Comparison of ENCODE assay signal across 27 mouse cellular contexts in genomic region chr16:43247026-43247425, GRCm38 (mm10).
A peak's percentile ranks its signal among the peaks of the same experiment; 100 is the strongest.
DNase-seq lines count a peak whose midpoint lies in the region; ATAC-seq and TF ChIP-seq lines count a peak whose summit lies in the region.
"Had no signal": no experiment of that assay in that cellular context is flagged by ENCODE, and none has a peak within 500 bp of the region (broad histone marks: within the 10 kb centered on the region; RNA-seq: fewer than 3 reads in every experiment).

No protein-coding gene starts in this region.

- ATAC-seq in intestine, embryonic 15.5 days, result 0 out of 2 replicates have a peak, but pooled peaks have one; percentile 25
- no peak for ATAC-seq in intestine, postnatal 0 days
- ATAC-seq in kidney, postnatal 0 days (replicated peaks; ENCODE audit: low FRiP score, low read depth), result no peak
- ATAC-seq in intestine, embryonic 16.5 days, result 0 out of 2 replicates have a peak, but pooled peaks have one; percentile 28
- ATAC-seq in frontal cortex, adult (ENCODE audit: low TSS enrichment), result no peak
- ATAC-seq: forebrain, embryonic 15.5 days; midbrain, embryonic 13.5 days had no signal

- TF ChIP-seq CTCF in intestine, postnatal 0 days (IDR thresholded peaks at IDR 0.05; ENCODE audit: low read depth), result no peak
- TF ChIP-seq CTCF in kidney, postnatal 0 days (IDR thresholded peaks at IDR 0.05; ENCODE audit: low read depth), result no peak

- DNase-seq in kidney, postnatal 0 days (ENCODE audit: low spot score), result peak; percentile 27
- no peak for DNase-seq in kidney, postnatal 10 days
- peak; percentile 78 for DNase-seq in Muller cell, postnatal 12 days (ENCODE audit: inconsistent ontology term)
- DNase-seq: adrenal gland, postnatal 10 days; B cell, adult 2 months; cerebellum, adult 11 months; cerebellum, adult 9-10 months; embryo, embryonic 11 days; heart, postnatal 4 days; lung, postnatal 10 days; right cerebral cortex, postnatal 4 days; thymus, adult 2 months; thymus, postnatal 36 days had no signal

- no peaks in the 10 kb centered on the region for H3K27me3 ChIP-seq in intestine, embryonic 15.5 days (replicated peaks)
- no peaks in the 10 kb centered on the region for H3K27me3 ChIP-seq in intestine, postnatal 0 days (replicated peaks; ENCODE audit: control insufficient read depth, insufficient read depth, low read length)
- no peaks in the 10 kb centered on the region for H3K27me3 ChIP-seq in kidney, postnatal 0 days (ENCODE audit: insufficient read depth, low read length)
- H3K27me3 ChIP-seq in intestine, embryonic 16.5 days (replicated peaks; ENCODE audit: control insufficient read depth, insufficient read depth, low read length), result no peaks in the 10 kb centered on the region
- H3K27me3 ChIP-seq: embryonic facial prominence, embryonic 12.5 days; forebrain, embryonic 15.5 days; heart, embryonic 12.5 days; hindbrain, embryonic 13.5 days; limb, embryonic 15.5 days; liver, embryonic 15.5 days; midbrain, embryonic 13.5 days; neural tube, embryonic 13.5 days had no signal

- no peak overlapping the region for H3K9ac ChIP-seq in intestine, embryonic 15.5 days
- H3K9ac ChIP-seq in intestine, postnatal 0 days (ENCODE audit: low read depth, low read length), result no peak overlapping the region
- no peak overlapping the region for H3K9ac ChIP-seq in kidney, postnatal 0 days (ENCODE audit: low read depth, low read length)
- no peak overlapping the region for H3K9ac ChIP-seq in intestine, embryonic 16.5 days (ENCODE audit: low read depth, low read length)
- H3K9ac ChIP-seq: embryonic facial prominence, embryonic 12.5 days; forebrain, embryonic 15.5 days; heart, embryonic 12.5 days; hindbrain, embryonic 13.5 days; limb, embryonic 15.5 days; liver, embryonic 15.5 days; midbrain, embryonic 13.5 days; neural tube, embryonic 13.5 days had no signal

- no peaks in the 10 kb centered on the region for H3K36me3 ChIP-seq in intestine, embryonic 15.5 days
- no peaks in the 10 kb centered on the region for H3K36me3 ChIP-seq in intestine, postnatal 0 days (ENCODE audit: control insufficient read depth, insufficient read depth)
- no peaks in the 10 kb centered on the region for H3K36me3 ChIP-seq in kidney, postnatal 0 days (ENCODE audit: insufficient read depth, low read length)
- no peaks in the 10 kb centered on the region for H3K36me3 ChIP-seq in intestine, embryonic 16.5 days (ENCODE audit: control insufficient read depth, insufficient read depth, low read length)
- H3K36me3 ChIP-seq: embryonic facial prominence, embryonic 12.5 days; forebrain, embryonic 15.5 days; heart, embryonic 12.5 days; hindbrain, embryonic 13.5 days; limb, embryonic 10.5 days; limb, embryonic 15.5 days; liver, embryonic 15.5 days; midbrain, embryonic 13.5 days; neural tube, embryonic 13.5 days had no signal

- H3K4me3 ChIP-seq in intestine, embryonic 15.5 days (replicated peaks), result no peak overlapping the region
- H3K4me3 ChIP-seq in intestine, postnatal 0 days (ENCODE audit: low read depth, low read length), result no peak overlapping the region
- H3K4me3 ChIP-seq in kidney, postnatal 0 days (replicated peaks; ENCODE audit: low read depth, low read length), result no peak overlapping the region
- H3K4me3 ChIP-seq in intestine, embryonic 16.5 days (ENCODE audit: low read length), result no peak overlapping the region
- H3K4me3 ChIP-seq: embryonic facial prominence, embryonic 12.5 days; forebrain, embryonic 15.5 days; heart, embryonic 12.5 days; hindbrain, embryonic 13.5 days; limb, embryonic 10.5 days; limb, embryonic 15.5 days; liver, embryonic 15.5 days; midbrain, embryonic 13.5 days; neural tube, embryonic 13.5 days had no signal

- no peak overlapping the region for H3K27ac ChIP-seq in intestine, embryonic 15.5 days
- no peak overlapping the region for H3K27ac ChIP-seq in intestine, postnatal 0 days (ENCODE audit: low read depth, low read length)
- no peak overlapping the region for H3K27ac ChIP-seq in kidney, postnatal 0 days
- H3K27ac ChIP-seq in intestine, embryonic 16.5 days (ENCODE audit: low read length), result no peak overlapping the region
- H3K27ac ChIP-seq: embryonic facial prominence, embryonic 12.5 days; forebrain, embryonic 15.5 days; hindbrain, embryonic 13.5 days; limb, embryonic 10.5 days; limb, embryonic 15.5 days; liver, embryonic 15.5 days; macrophage; midbrain, embryonic 13.5 days; neural tube, embryonic 13.5 days had no signal

- 50% methylated on average over 5 of the region's 5 CpGs for WGBS in intestine, embryonic 15.5 days
- WGBS in intestine, postnatal 0 days, result 36% methylated on average over 5 of the region's 5 CpGs
- 69% methylated on average over 5 of the region's 5 CpGs for WGBS in kidney, postnatal 0 days
- WGBS in intestine, embryonic 16.5 days, result 51% methylated on average over 5 of the region's 5 CpGs

- no peaks in the 10 kb centered on the region for H3K9me3 ChIP-seq in intestine, embryonic 15.5 days
- H3K9me3 ChIP-seq in intestine, postnatal 0 days (ENCODE audit: control insufficient read depth), result no peaks in the 10 kb centered on the region
- no peaks in the 10 kb centered on the region for H3K9me3 ChIP-seq in kidney, postnatal 0 days (replicated peaks; ENCODE audit: low read length)
- H3K9me3 ChIP-seq in intestine, embryonic 16.5 days (ENCODE audit: control insufficient read depth, low read length), result no peaks in the 10 kb centered on the region
- H3K9me3 ChIP-seq: embryonic facial prominence, embryonic 12.5 days; forebrain, embryonic 15.5 days; heart, embryonic 12.5 days; hindbrain, embryonic 13.5 days; limb, embryonic 10.5 days; limb, embryonic 15.5 days; liver, embryonic 15.5 days; midbrain, embryonic 13.5 days; neural tube, embryonic 13.5 days had no signal

- no peaks in the 10 kb centered on the region for H3K4me1 ChIP-seq in intestine, embryonic 15.5 days (replicated peaks)
- no peaks in the 10 kb centered on the region for H3K4me1 ChIP-seq in intestine, postnatal 0 days (replicated peaks; ENCODE audit: control insufficient read depth, insufficient read depth, low read length)
- H3K4me1 ChIP-seq in kidney, postnatal 0 days (replicated peaks; ENCODE audit: insufficient read depth, low read length), result no peaks in the 10 kb centered on the region
- H3K4me1 ChIP-seq in intestine, embryonic 16.5 days (ENCODE audit: control insufficient read depth, insufficient read depth, low read length), result no peaks in the 10 kb centered on the region
- H3K4me1 ChIP-seq: embryonic facial prominence, embryonic 12.5 days; forebrain, embryonic 15.5 days; heart, embryonic 12.5 days; hindbrain, embryonic 13.5 days; limb, embryonic 10.5 days; limb, embryonic 15.5 days; liver, embryonic 15.5 days; midbrain, embryonic 13.5 days; neural tube, embryonic 13.5 days had no signal

- no peak overlapping the region for H3K4me2 ChIP-seq in intestine, embryonic 15.5 days (replicated peaks)
- no peak overlapping the region for H3K4me2 ChIP-seq in intestine, postnatal 0 days (replicated peaks; ENCODE audit: low read depth)
- no peak overlapping the region for H3K4me2 ChIP-seq in kidney, postnatal 0 days (ENCODE audit: low read length)
- no peak overlapping the region for H3K4me2 ChIP-seq in intestine, embryonic 16.5 days (ENCODE audit: low read depth, low read length)
- H3K4me2 ChIP-seq: embryonic facial prominence, embryonic 12.5 days; forebrain, embryonic 15.5 days; heart, embryonic 12.5 days; hindbrain, embryonic 13.5 days; limb, embryonic 15.5 days; liver, embryonic 15.5 days; midbrain, embryonic 13.5 days; neural tube, embryonic 13.5 days had no signal

Comparison
In these comparisons a context has a peak if more than half of its experiments do, and no peak if none do; other contexts are left out.
1. ATAC-seq: peak in intestine, embryonic 15.5 days (single experiment) and intestine, embryonic 16.5 days (single experiment); none in intestine, postnatal 0 days (single experiment), kidney, postnatal 0 days (single experiment) and frontal cortex, adult (single experiment).